Mouse (Mus musculus) forebrain, embryonic 15.5 days (tissue): ENCODE results near the gene Slc28a1. TPM values are rescaled to one million over a fixed set of nuclear protein-coding genes. Genes with fewer than 3 reads are reported as not detected.

Source experiments
- ATAC-seq: fragments of 200-750 bp; cut with Nextera tagmentation; replicated peaks from 2 replicates; pipeline ENCODE4 v1.8.0; 2017; ENCODE audit warnings: mild to moderate bottlenecking, moderate TSS enrichment, moderate library complexity
- H3K27ac ChIP-seq: fragments of 300-500 bp; sonication (generic); replicated peaks from 2 replicates; pipeline ENCODE4 v1.5.1; 2015; ENCODE audit warnings: mild to moderate bottlenecking, inconsistent platforms
- H3K27me3 ChIP-seq: fragments of 300-500 bp; sonication (generic); 2 replicates; pipeline ENCODE4 v1.6.1; 2015; ENCODE audit warnings: inconsistent platforms
- H3K36me3 ChIP-seq: fragments of 300-500 bp; sonication (generic); 2 replicates; pipeline ENCODE4 v1.6.1; 2015; ENCODE audit warnings: mild to moderate bottlenecking, inconsistent platforms
- H3K4me1 ChIP-seq: fragments of 300-500 bp; sonication (generic); 2 replicates; pipeline ENCODE4 v1.6.1; 2015; ENCODE audit warnings: inconsistent platforms
- H3K4me2 ChIP-seq: fragments of 300-500 bp; sonication (generic); replicated peaks from 2 replicates; pipeline ENCODE4 v1.6.1; 2015; ENCODE audit warnings: mild to moderate bottlenecking, inconsistent platforms
- H3K4me3 ChIP-seq: fragments of 300-500 bp; sonication (generic); 2 replicates; pipeline ENCODE4 v1.5.1; 2015; ENCODE audit warnings: mild to moderate bottlenecking, inconsistent platforms
- H3K9ac ChIP-seq: fragments of 300-500 bp; sonication (generic); replicated peaks from 2 replicates; pipeline ENCODE4 v1.6.1; 2015; ENCODE audit warnings: mild to moderate bottlenecking, inconsistent platforms
- H3K9me3 ChIP-seq: fragments of 300-500 bp; sonication (generic); 2 replicates; pipeline ENCODE4 v1.6.1; 2016; ENCODE audit warnings: inconsistent platforms
- WGBS: fragments of 180-500 bp; shearing (Covaris S2); methylation state at CpG from one replicate; pipeline ENCODE4 v1.1.7; 2015; ENCODE audit warnings: mixed read lengths; 5-methylcytosine and 5-hydroxymethylcytosine counted together
- polyA plus RNA-seq: library from polyadenylated mRNA; unstranded; fragments of >200 nt; fragmentation: Nextera tagmentation; extraction: Ambion mirVana; gene quantifications from 2 replicates; pipeline ENCODE4 v1.2.1, GENCODE M21; 2015

The Slc28a1 gene
- polyA plus RNA-seq, result not detected in 2 replicates

GRCm38 (mm10) chr7:81114555-81114954 is at the start of gene Slc28a1:
Slc28a1 (plus strand) TSS chr7:81114799.
- 78% methylated on average over 6 of the region's 6 CpGs for WGBS
- Histone ChIP-seq H3K36me3 (no peaks in the 10 kb centered on the region), H3K27me3 (no peaks in the 10 kb centered on the region), H3K9ac (no peak within 1 kb of the TSS), H3K9me3 (no peaks in the 10 kb centered on the region), H3K4me2 (no peak within 1 kb of the TSS), H3K4me1 (no peaks in the 10 kb centered on the region), H3K4me3 (no peak within 1 kb of the TSS), H3K27ac (no peak within 1 kb of the TSS)
- no peak for ATAC-seq

GRCm38 (mm10) chr7:81066714-81067113 is 47.9 kb upstream of the Slc28a1 start:
- H3K9ac ChIP-seq, result no peak overlapping the region
- H3K4me2 ChIP-seq, result no peak overlapping the region
- H3K27me3 ChIP-seq, result no peaks in the 10 kb centered on the region
- H3K36me3 ChIP-seq, result no peaks in the 10 kb centered on the region
- no peak for ATAC-seq
- H3K9me3 ChIP-seq, result no peaks in the 10 kb centered on the region
- H3K4me3 ChIP-seq, result no peak overlapping the region
- H3K27ac ChIP-seq, result no peak overlapping the region
- WGBS, result 53% methylated on average over 6 of the region's 6 CpGs
- H3K4me1 ChIP-seq, result no peaks in the 10 kb centered on the region; the same call in 1 of the 2 replicates

GRCm38 (mm10) chr7:81072463-81072862 is 42.1 kb upstream of the Slc28a1 start:
- no peak overlapping the region for H3K4me2 ChIP-seq
- no peak for ATAC-seq
- H3K4me3 ChIP-seq, result no peak overlapping the region
- H3K9ac ChIP-seq, result no peak overlapping the region
- H3K36me3 ChIP-seq, result no peaks in the 10 kb centered on the region
- 56% methylated on average over 5 of the region's 5 CpGs for WGBS
- no peaks in the 10 kb centered on the region for H3K4me1 ChIP-seq
- H3K27ac ChIP-seq, result no peak overlapping the region
- no peaks in the 10 kb centered on the region for H3K9me3 ChIP-seq
- H3K27me3 ChIP-seq, result no peaks in the 10 kb centered on the region

GRCm38 (mm10) chr7:81073273-81073672 is 41.3 kb upstream of the Slc28a1 start:
- H3K4me1 ChIP-seq, result no peaks in the 10 kb centered on the region
- WGBS, result 82% methylated on average over 5 of the region's 5 CpGs
- no peaks in the 10 kb centered on the region for H3K36me3 ChIP-seq
- no peaks in the 10 kb centered on the region for H3K9me3 ChIP-seq
- no peaks in the 10 kb centered on the region for H3K27me3 ChIP-seq
- no peak overlapping the region for H3K27ac ChIP-seq
- no peak overlapping the region for H3K9ac ChIP-seq
- H3K4me2 ChIP-seq, result no peak overlapping the region
- no peak for ATAC-seq
- no peak overlapping the region for H3K4me3 ChIP-seq

- no peaks in the 10 kb centered on the region for H3K4me1 ChIP-seq
- no peaks in the 10 kb centered on the region for H3K36me3 ChIP-seq
- no peak overlapping the region for H3K27ac ChIP-seq
- H3K4me3 ChIP-seq, result no peak overlapping the region
- H3K9me3 ChIP-seq, result no peaks in the 10 kb centered on the region
- no peak overlapping the region for H3K9ac ChIP-seq
- no peak overlapping the region for H3K4me2 ChIP-seq
- 81% methylated on average over 9 of the region's 9 CpGs for WGBS
- no peaks in the 10 kb centered on the region for H3K27me3 ChIP-seq
- ATAC-seq, result no peak
Measured at GRCm38 (mm10) chr7:81074546-81074945, 40.1 kb upstream of the Slc28a1 start.

GRCm38 (mm10) chr7:81075299-81075698 is 39.3 kb upstream of the Slc28a1 start:
- no peaks in the 10 kb centered on the region for H3K9me3 ChIP-seq
- H3K9ac ChIP-seq, result no peak overlapping the region
- H3K36me3 ChIP-seq, result no peaks in the 10 kb centered on the region
- H3K27ac ChIP-seq, result no peak overlapping the region
- H3K4me3 ChIP-seq, result no peak overlapping the region
- 82% methylated on average over 7 of the region's 7 CpGs for WGBS
- no peak overlapping the region for H3K4me2 ChIP-seq
- no peaks in the 10 kb centered on the region for H3K27me3 ChIP-seq
- no peak for ATAC-seq
- H3K4me1 ChIP-seq, result no peaks in the 10 kb centered on the region

- no peak overlapping the region for H3K4me2 ChIP-seq
- no peaks in the 10 kb centered on the region for H3K4me1 ChIP-seq
- H3K9ac ChIP-seq, result no peak overlapping the region
- no peaks in the 10 kb centered on the region for H3K9me3 ChIP-seq
- 85% methylated on average over 5 of the region's 5 CpGs for WGBS
- no peak overlapping the region for H3K27ac ChIP-seq
- no peak for ATAC-seq
- no peaks in the 10 kb centered on the region for H3K27me3 ChIP-seq
- no peaks in the 10 kb centered on the region for H3K36me3 ChIP-seq
- no peak overlapping the region for H3K4me3 ChIP-seq
Measured at GRCm38 (mm10) chr7:81075732-81076131, 38.9 kb upstream of the Slc28a1 start.

- Histone ChIP-seq H3K9ac (no peak overlapping the region), H3K27ac (no peak overlapping the region), H3K36me3 (no peaks in the 10 kb centered on the region), H3K4me2 (no peak overlapping the region), H3K27me3 (no peaks in the 10 kb centered on the region), H3K4me3 (no peak overlapping the region), H3K9me3 (no peaks in the 10 kb centered on the region), H3K4me1 (no peaks in the 10 kb centered on the region)
- 75% methylated on average over 6 of the region's 6 CpGs for WGBS
- no peak for ATAC-seq
Measured at GRCm38 (mm10) chr7:81077009-81077408, 37.6 kb upstream of the Slc28a1 start.

- no peak overlapping the region for H3K27ac ChIP-seq
- no peaks in the 10 kb centered on the region for H3K4me1 ChIP-seq
- H3K4me2 ChIP-seq, result no peak overlapping the region
- H3K9ac ChIP-seq, result no peak overlapping the region
- no peaks in the 10 kb centered on the region for H3K36me3 ChIP-seq
- H3K9me3 ChIP-seq, result no peaks in the 10 kb centered on the region
- WGBS, result 94% methylated on average over 6 of the region's 6 CpGs
- H3K4me3 ChIP-seq, result no peak overlapping the region
- H3K27me3 ChIP-seq, result no peaks in the 10 kb centered on the region
- ATAC-seq, result no peak
Measured at GRCm38 (mm10) chr7:81078740-81079139, 35.9 kb upstream of the Slc28a1 start.

- WGBS, result 50% methylated on average over 18 of the region's 18 CpGs
- no peaks in the 10 kb centered on the region for H3K27me3 ChIP-seq
Measured at GRCm38 (mm10) chr7:81093420-81093965, 21.1 kb upstream of the Slc28a1 start.

GRCm38 (mm10) chr7:81094104-81094757 is 20.4 kb upstream of the Slc28a1 start:
- Histone ChIP-seq H3K9me3 (no peaks in the 10 kb centered on the region), H3K36me3 (no peaks in the 10 kb centered on the region), H3K27ac (no peak overlapping the region), H3K4me2 (no peak overlapping the region), H3K9ac (no peak overlapping the region), H3K4me3 (no peak overlapping the region), H3K27me3 (no peaks in the 10 kb centered on the region), H3K4me1 (no peaks in the 10 kb centered on the region)
- 77% methylated on average over 6 of the region's 6 CpGs for WGBS
- ATAC-seq, result no peak

More at GRCm38 (mm10) chr7:81093420-81093965, 21.1 kb upstream of the Slc28a1 start:
- H3K4me1 ChIP-seq, result no peaks in the 10 kb centered on the region
- H3K4me2 ChIP-seq, result no peak overlapping the region
- no peak overlapping the region for H3K27ac ChIP-seq
- H3K9me3 ChIP-seq, result no peaks in the 10 kb centered on the region
- H3K36me3 ChIP-seq, result no peaks in the 10 kb centered on the region
- no peak overlapping the region for H3K4me3 ChIP-seq
- no peak overlapping the region for H3K9ac ChIP-seq
- ATAC-seq, result no peak

GRCm38 (mm10) chr7:81100341-81100740 is 14.3 kb upstream of the Slc28a1 start:
- no peak for ATAC-seq
- 83% methylated on average over 5 of the region's 5 CpGs for WGBS

GRCm38 (mm10) chr7:81102854-81103253 is 11.7 kb upstream of the Slc28a1 start:
- Histone ChIP-seq H3K9me3 (no peaks in the 10 kb centered on the region), H3K4me3 (no peak overlapping the region), H3K9ac (no peak overlapping the region), H3K36me3 (no peaks in the 10 kb centered on the region), H3K27ac (no peak overlapping the region), H3K4me2 (no peak overlapping the region), H3K27me3 (no peaks in the 10 kb centered on the region), H3K4me1 (no peaks in the 10 kb centered on the region)
- WGBS, result 92% methylated on average over 7 of the region's 7 CpGs
- ATAC-seq, result no peak

More at GRCm38 (mm10) chr7:81100341-81100740, 14.3 kb upstream of the Slc28a1 start:
- no peak overlapping the region for H3K4me3 ChIP-seq
- no peak overlapping the region for H3K27ac ChIP-seq
- H3K27me3 ChIP-seq, result no peaks in the 10 kb centered on the region
- no peaks in the 10 kb centered on the region for H3K36me3 ChIP-seq
- H3K9ac ChIP-seq, result no peak overlapping the region
- no peak overlapping the region for H3K4me2 ChIP-seq
- no peaks in the 10 kb centered on the region for H3K4me1 ChIP-seq
- no peaks in the 10 kb centered on the region for H3K9me3 ChIP-seq
